Mouse (Mus musculus) G1E-ER4 (cell line): ENCODE data around the gene Mettl17. TPM values are rescaled to one million over a fixed set of nuclear protein-coding genes. Genes with fewer than 3 reads are reported as not detected.

Experiments used
- GATA1 ChIP-seq: IDR thresholded peaks from one replicate; pipeline ENCODE4 v1.8.0; 2012; ENCODE audit warnings: low read length, inconsistent platforms
- polyA plus RNA-seq: library from polyadenylated mRNA; stranded (reverse); fragments of >175 nt; gene quantifications from 2 replicates; pipeline ENCODE4 v1.2.3, GENCODE M21; 2012

The Mettl17 gene
- polyA plus RNA-seq, 1 experiment: 13.1 TPM

- TF ChIP-seq GATA1: no peak
Observed at GRCm38 (mm10) chr14:51918125-51918524, 33.5 kb downstream of the Mettl17 start, which contains the start of gene Tppp2. Gene Tppp2 (plus strand): TSS chr14:51918425.

GRCm38 (mm10) chr14:51918966-51919365 lies 34.3 kb downstream of the Mettl17 start:
- no peak for TF ChIP-seq GATA1

- TF ChIP-seq GATA1: no peak
Observed at GRCm38 (mm10) chr14:51921759-51922570, 37.3 kb downstream of the Mettl17 start.

GRCm38 (mm10) chr14:51922571-51922865 lies 37.9 kb downstream of the Mettl17 start, which contains the start of gene Rnase13:
Gene Rnase13 (minus strand): TSS chr14:51922773.
- no peak for TF ChIP-seq GATA1

GRCm38 (mm10) chr14:51922910-51923309 lies 38.3 kb downstream of the Mettl17 start:
- TF ChIP-seq GATA1: no peak

- TF ChIP-seq GATA1: no peak
Observed at GRCm38 (mm10) chr14:51923492-51923891, 38.9 kb downstream of the Mettl17 start.

GRCm38 (mm10) chr14:51929309-51929943 lies 44.8 kb downstream of the Mettl17 start:
- no peak for TF ChIP-seq GATA1

GRCm38 (mm10) chr14:51929968-51930367 lies 45.3 kb downstream of the Mettl17 start:
- no peak for TF ChIP-seq GATA1

- no peak for TF ChIP-seq GATA1
Observed at GRCm38 (mm10) chr14:51930824-51931223, 46.2 kb downstream of the Mettl17 start.

GRCm38 (mm10) chr14:51932092-51933020 lies 47.7 kb downstream of the Mettl17 start:
- no peak for TF ChIP-seq GATA1

- no peak for TF ChIP-seq GATA1
Observed at GRCm38 (mm10) chr14:51939005-51939404, 54.4 kb downstream of the Mettl17 start.

- no peak for TF ChIP-seq GATA1
Observed at GRCm38 (mm10) chr14:51940944-51941560, 56.4 kb downstream of the Mettl17 start.

- TF ChIP-seq GATA1: no peak
Observed at GRCm38 (mm10) chr14:51941577-51941976, 56.9 kb downstream of the Mettl17 start.

GRCm38 (mm10) chr14:51942236-51942635 lies 57.6 kb downstream of the Mettl17 start:
- TF ChIP-seq GATA1: no peak

Other genes starting within 250 kb of the Mettl17 start
- gene Gm4181, start 249.2 kb upstream of the Mettl17 start, polyA plus RNA-seq: not detected in 2 replicates
- gene Gm17079, start 189.4 kb upstream of the Mettl17 start, polyA plus RNA-seq: not detected in 2 replicates
- not detected in 2 replicates for gene Gm5800, start 167.7 kb upstream of the Mettl17 start, polyA plus RNA-seq
- gene Ang4, start 111.3 kb upstream of the Mettl17 start, polyA plus RNA-seq: not detected in 2 replicates
- gene AY358078, start 84.8 kb upstream of the Mettl17 start, polyA plus RNA-seq: not detected in 2 replicates
- not detected in 2 replicates for gene Ear6, start 31.1 kb upstream of the Mettl17 start, polyA plus RNA-seq
- gene Slc39a2, start 8.0 kb downstream of the Mettl17 start, polyA plus RNA-seq: not detected in 2 replicates
- not detected in 2 replicates for gene Ndrg2, start 29.3 kb downstream of the Mettl17 start, polyA plus RNA-seq
- gene Tppp2, start 33.6 kb downstream of the Mettl17 start, polyA plus RNA-seq: not detected in 2 replicates
- gene Rnase13, start 37.9 kb downstream of the Mettl17 start, polyA plus RNA-seq: not detected in 2 replicates
- 28.7 and 40.6 TPM in 2 replicates for gene Arhgef40, start 99.9 kb downstream of the Mettl17 start, polyA plus RNA-seq
- not detected in 2 replicates for gene Tmem253, start 130.8 kb downstream of the Mettl17 start, polyA plus RNA-seq
- 59.0 and 77.2 TPM in 2 replicates for gene Zfp219, start 135.9 kb downstream of the Mettl17 start, polyA plus RNA-seq
- gene Olfr221, start 157.6 kb downstream of the Mettl17 start, polyA plus RNA-seq: not detected in 2 replicates
- gene Hnrnpc, start 219.2 kb downstream of the Mettl17 start, polyA plus RNA-seq: 13.3 and 19.0 TPM in 2 replicates
- gene Rpgrip1, start 225.9 kb downstream of the Mettl17 start, polyA plus RNA-seq: 0.05 and 0.24 TPM in 2 replicates